Mouse (Mus musculus): Measurements from ENCODE around the gene Mettl24. TPM values are rescaled to one million over a fixed set of nuclear protein-coding genes. Genes with fewer than 3 reads are reported as not detected.

Mettl24 gene
- total and polyA plus RNA-seq, 3 experiments = not detected

GRCm38 (mm10) chr10:40844546-40844945 is 161.5 kb downstream of the Mettl24 start:
- Histone ChIP-seq H3K4me1 (ENCODE audit: control insufficient read depth in 1 of 2, insufficient read depth in 2 of 2, low read length in 2 of 2) (no peaks in the 10 kb centered on the region), H3K9me3 (replicated peaks; ENCODE audit: insufficient read depth, low read length) (no peaks in the 10 kb centered on the region), H3K79me2 (ENCODE audit: control insufficient read depth, insufficient read depth, low read length, poor library complexity) (no peaks in the 10 kb centered on the region), H3K4me3 (ENCODE audit: control insufficient read depth in 1 of 2, insufficient read depth in 1 of 2, low read depth in 2 of 2, low read length in 2 of 2) (no peak overlapping the region), H3K36me3 (ENCODE audit: control insufficient read depth in 1 of 2, insufficient read depth in 2 of 2, low read length in 2 of 2) (peaks cover 0 to 14% of the 10 kb centered on the region in 2 experiments; a peak in 2 of 4 replicates), H3K9ac (ENCODE audit: control insufficient read depth, low read depth, low read length, poor library complexity, severe bottlenecking) (no peak overlapping the region), H3K27ac (ENCODE audit: control insufficient read depth, low read depth, low read length) (no peak overlapping the region), H3K27me3 (ENCODE audit: control insufficient read depth in 1 of 2, insufficient read depth in 2 of 2, low read length in 2 of 2) (no peaks in the 10 kb centered on the region)
- DNase-seq (ENCODE audit: low read depth, low spot score) = no peak
- TF ChIP-seq ZKSCAN1 (IDR thresholded peaks at IDR 0.05; ENCODE audit: low read depth, low read length) (no peak), POLR2A (IDR thresholded peaks at IDR 0.05; ENCODE audit: control insufficient read depth in 1 of 2, insufficient read depth in 1 of 2, low read depth in 1 of 2, low read length in 2 of 2, poor library complexity in 1 of 2) (no peak), SMC3 (IDR thresholded peaks at IDR 0.05; ENCODE audit: low read depth, low read length) (no peak), NELFE (IDR thresholded peaks at IDR 0.05; ENCODE audit: low read depth, low read length) (no peak), BHLHE40 (IDR thresholded peaks at IDR 0.05; ENCODE audit: borderline replicate concordance, low read depth, low read length) (no peak), MAX (IDR thresholded peaks at IDR 0.05; ENCODE audit: low read length) (no peak), MEF2A (IDR thresholded peaks at IDR 0.05; ENCODE audit: extremely low read depth, insufficient replicate concordance, low read depth, low read length, poor library complexity, severe bottlenecking) (no peak), MYB (IDR thresholded peaks at IDR 0.05; ENCODE audit: low read depth, low read length) (no peak), GATA1 (IDR thresholded peaks at IDR 0.05; ENCODE audit: low read depth, low read length) (no peak), ELF1 (IDR thresholded peaks at IDR 0.05; ENCODE audit: low read depth, low read length) (no peak), USF2 (IDR thresholded peaks at IDR 0.05; ENCODE audit: borderline replicate concordance in 1 of 2, insufficient read depth in 1 of 2, low read depth in 1 of 2, low read length in 2 of 2) (no peak), CTCF (IDR thresholded peaks at IDR 0.05 in 2 of 3, conservative IDR thresholded peaks at IDR 0.05 in 1 of 3; ENCODE audit: control insufficient read depth in 1 of 3, insufficient read depth in 1 of 3, low read depth in 2 of 3, low read length in 3 of 3, poor library complexity in 1 of 3, severe bottlenecking in 1 of 3) (no peak), POLR2AphosphoS2 (IDR thresholded peaks at IDR 0.05; ENCODE audit: low read length) (no peak), KAT2A (conservative IDR thresholded peaks at IDR 0.05; ENCODE audit: low read depth, low read length) (no peak), MAZ (IDR thresholded peaks at IDR 0.05; ENCODE audit: low read depth, low read length) (no peak), TBP (IDR thresholded peaks at IDR 0.05; ENCODE audit: low read depth, low read length) (no peak), HCFC1 (IDR thresholded peaks at IDR 0.05; ENCODE audit: low read depth, low read length) (no peak), CHD2 (IDR thresholded peaks at IDR 0.05; ENCODE audit: low read length) (no peak)

- Histone ChIP-seq H3K9ac (ENCODE audit: control insufficient read depth, low read depth, low read length, poor library complexity, severe bottlenecking) (no peak overlapping the region), H3K4me3 (ENCODE audit: control insufficient read depth in 1 of 2, insufficient read depth in 1 of 2, low read depth in 2 of 2, low read length in 2 of 2) (no peak overlapping the region), H3K27me3 (ENCODE audit: control insufficient read depth in 1 of 2, insufficient read depth in 2 of 2, low read length in 2 of 2) (no peaks in the 10 kb centered on the region), H3K27ac (ENCODE audit: control insufficient read depth, low read depth, low read length) (no peak overlapping the region), H3K4me1 (ENCODE audit: control insufficient read depth in 1 of 2, insufficient read depth in 2 of 2, low read length in 2 of 2) (no peaks in the 10 kb centered on the region; a peak in 1 of 4 replicates), H3K9me3 (replicated peaks; ENCODE audit: insufficient read depth, low read length) (no peaks in the 10 kb centered on the region), H3K36me3 (ENCODE audit: control insufficient read depth in 1 of 2, insufficient read depth in 2 of 2, low read length in 2 of 2) (peaks cover 0 to 17% of the 10 kb centered on the region in 2 experiments; a peak in 3 of 4 replicates), H3K79me2 (ENCODE audit: control insufficient read depth, insufficient read depth, low read length, poor library complexity) (no peaks in the 10 kb centered on the region)
- DNase-seq (ENCODE audit: low read depth, low spot score) = no peak
- no peak for TF ChIP-seq MAFK (IDR thresholded peaks at IDR 0.05; ENCODE audit: borderline replicate concordance, low read depth, low read length)
- no peak for TF ChIP-seq MYC (IDR thresholded peaks at IDR 0.05; ENCODE audit: low read depth, low read length)
- TF ChIP-seq E2F4 (IDR thresholded peaks at IDR 0.05; ENCODE audit: borderline replicate concordance, low read depth, low read length) = no peak
- TF ChIP-seq SMC3 (IDR thresholded peaks at IDR 0.05; ENCODE audit: low read depth, low read length) = no peak
- no peak for TF ChIP-seq TBP (IDR thresholded peaks at IDR 0.05; ENCODE audit: low read depth, low read length)
- no peak for TF ChIP-seq GATA1 (IDR thresholded peaks at IDR 0.05; ENCODE audit: low read depth, low read length)
- no peak for TF ChIP-seq BHLHE40 (IDR thresholded peaks at IDR 0.05; ENCODE audit: borderline replicate concordance, low read depth, low read length)
- no peak for TF ChIP-seq NRF1 (IDR thresholded peaks at IDR 0.05; ENCODE audit: insufficient read depth, low read depth, low read length, poor library complexity, severe bottlenecking)
- no peak for TF ChIP-seq USF2 (IDR thresholded peaks at IDR 0.05; ENCODE audit: borderline replicate concordance in 1 of 2, insufficient read depth in 1 of 2, low read depth in 1 of 2, low read length in 2 of 2)
Measured at GRCm38 (mm10) chr10:40845626-40846025, 162.5 kb downstream of the Mettl24 start.

All from MEL (cell line).